Mouse (Mus musculus) liver, postnatal 0 days (tissue): ENCODE results near the gene Zfyve27. TPM values are rescaled to one million over a fixed set of nuclear protein-coding genes. Genes with fewer than 3 reads are reported as not detected.

ENCODE experiments used
- ATAC-seq: fragments of 200-750 bp; cut with Nextera tagmentation; 2 replicates; pipeline ENCODE4 v1.8.0; 2017; ENCODE audit warnings: mild to moderate bottlenecking, moderate library complexity
- DNase-seq: peaks from one replicate; pipeline ENCODE4 v3.0.0-alpha.2; 2016
- H3K27ac ChIP-seq: fragments of 300-500 bp; sonication (generic); 2 replicates; pipeline ENCODE4 v1.5.1; 2014; ENCODE audit warnings: antibody characterized with exemption, moderate library complexity, mild to moderate bottlenecking, low read depth
- H3K27me3 ChIP-seq: fragments of 300-500 bp; sonication (generic); 2 replicates; pipeline ENCODE4 v1.6.1; 2014; ENCODE audit warnings: low read length, control low read depth, mixed read lengths; ENCODE audit not compliant: insufficient read depth
- H3K36me3 ChIP-seq: fragments of 300-500 bp; sonication (generic); replicated peaks from 2 replicates; pipeline ENCODE4 v1.6.1; 2014; ENCODE audit warnings: mild to moderate bottlenecking, control low read depth, low read length, moderate library complexity, mixed read lengths; ENCODE audit not compliant: insufficient read depth
- H3K4me1 ChIP-seq: fragments of 300-500 bp; sonication (generic); 2 replicates; pipeline ENCODE4 v1.6.1; 2014; ENCODE audit warnings: antibody characterized with exemption, mild to moderate bottlenecking, control low read depth; ENCODE audit not compliant: insufficient read depth
- H3K4me2 ChIP-seq: fragments of 300-500 bp; sonication (generic); 2 replicates; pipeline ENCODE4 v1.6.1; 2014; ENCODE audit warnings: low read depth, mild to moderate bottlenecking, low read length, moderate library complexity, mixed read lengths
- H3K4me3 ChIP-seq: fragments of 300-500 bp; sonication (generic); 2 replicates; pipeline ENCODE4 v1.5.1; 2014; ENCODE audit warnings: low read depth, low read length
- H3K9ac ChIP-seq: fragments of 300-500 bp; sonication (generic); replicated peaks from 2 replicates; pipeline ENCODE4 v1.6.1; 2014; ENCODE audit warnings: mild to moderate bottlenecking, moderate library complexity
- H3K9me3 ChIP-seq: fragments of 300-500 bp; sonication (generic); 2 replicates; pipeline ENCODE4 v1.6.1; 2016; ENCODE audit warnings: mild to moderate bottlenecking, control low read depth, low read length, mixed read lengths
- CTCF ChIP-seq: sonication (generic); IDR thresholded peaks from 2 replicates; pipeline ENCODE4 v1.5.1; 2016; ENCODE audit warnings: antibody characterized with exemption, low read depth
- EP300 ChIP-seq: IDR thresholded peaks from 2 replicates; pipeline ENCODE4 v1.6.1; 2016; ENCODE audit warnings: antibody characterized with exemption, low read depth, mild to moderate bottlenecking
- WGBS: fragments of 180-500 bp; shearing (Covaris S2); extraction: QIAGEN DNeasy Blood & Tissue Kit; methylation state at CpG from one replicate; pipeline ENCODE4 v1.1.7; 2014; ENCODE audit not compliant: insufficient replicate concordance; 5-methylcytosine and 5-hydroxymethylcytosine counted together
- polyA plus RNA-seq: library from polyadenylated mRNA; unstranded; fragments of >200 nt; fragmentation: Nextera tagmentation; extraction: Ambion mirVana; gene quantifications from 2 replicates; pipeline ENCODE4 v1.2.1, GENCODE M21; 2015

Gene Zfyve27
- polyA plus RNA-seq, 1 experiment from 2014 or later, result 8.5 TPM

GRCm38 (mm10) chr19:42201696-42202381 lies 38.1 kb downstream of the Zfyve27 start, which contains the start of gene Sfrp5:
TSS of gene Sfrp5 (minus strand) at chr19:42202252.
- Histone ChIP-seq H3K4me3 (no peak within 1 kb of the TSS), H3K27me3 (peaks cover 55% of the 10 kb centered on the region), H3K36me3 (no peaks in the 10 kb centered on the region), H3K9ac (no peak within 1 kb of the TSS), H3K4me2 (no peak within 1 kb of the TSS), H3K9me3 (no peaks in the 10 kb centered on the region), H3K4me1 (no peaks in the 10 kb centered on the region), H3K27ac (no peak within 1 kb of the TSS)
- WGBS, result 4% methylated on average over 56 of the region's 60 CpGs
- no peak for DNase-seq
- ATAC-seq, result no peak
- TF ChIP-seq CTCF (no peak), EP300 (no peak)

- DNase-seq, result no peak
- H3K27me3 ChIP-seq, result peaks cover 55% of the 10 kb centered on the region
- WGBS, result 29% methylated on average over 8 of the region's 8 CpGs
- no peak for TF ChIP-seq CTCF
- no peak for TF ChIP-seq EP300
- no peaks in the 10 kb centered on the region for H3K9me3 ChIP-seq
- no peak overlapping the region for H3K4me2 ChIP-seq
- no peak overlapping the region for H3K9ac ChIP-seq
- no peak overlapping the region for H3K27ac ChIP-seq
- no peak overlapping the region for H3K4me3 ChIP-seq
- H3K4me1 ChIP-seq, result no peaks in the 10 kb centered on the region
- no peaks in the 10 kb centered on the region for H3K36me3 ChIP-seq
- ATAC-seq, result no peak
Measured at GRCm38 (mm10) chr19:42202467-42202866, 38.7 kb downstream of the Zfyve27 start.

GRCm38 (mm10) chr19:42204306-42204705 lies 40.6 kb downstream of the Zfyve27 start:
- H3K9ac ChIP-seq, result no peak overlapping the region
- TF ChIP-seq EP300, result no peak
- no peak for TF ChIP-seq CTCF
- H3K4me1 ChIP-seq, result no peaks in the 10 kb centered on the region
- 71% methylated on average over 4 of the region's 4 CpGs for WGBS
- H3K27ac ChIP-seq, result no peak overlapping the region
- H3K9me3 ChIP-seq, result no peaks in the 10 kb centered on the region
- no peak overlapping the region for H3K4me3 ChIP-seq
- H3K4me2 ChIP-seq, result no peak overlapping the region
- H3K27me3 ChIP-seq, result peaks cover 49% of the 10 kb centered on the region
- H3K36me3 ChIP-seq, result no peaks in the 10 kb centered on the region
- DNase-seq (no peak), ATAC-seq (no peak)

- Histone ChIP-seq H3K4me2 (no peak overlapping the region), H3K27me3 (peaks cover 41% of the 10 kb centered on the region), H3K27ac (no peak overlapping the region), H3K9me3 (no peaks in the 10 kb centered on the region), H3K4me3 (no peak overlapping the region), H3K9ac (no peak overlapping the region), H3K36me3 (no peaks in the 10 kb centered on the region), H3K4me1 (no peaks in the 10 kb centered on the region)
- 82% methylated on average over 8 of the region's 8 CpGs for WGBS
- no peak for DNase-seq
- TF ChIP-seq EP300 (no peak), CTCF (no peak)
- ATAC-seq, result no peak
Measured at GRCm38 (mm10) chr19:42205201-42205600, 41.5 kb downstream of the Zfyve27 start.

- no peaks in the 10 kb centered on the region for H3K9me3 ChIP-seq
- 62% methylated on average over 7 of the region's 7 CpGs for WGBS
- DNase-seq, result no peak
- ATAC-seq, result no peak
- H3K4me1 ChIP-seq, result no peaks in the 10 kb centered on the region
- TF ChIP-seq CTCF (no peak), EP300 (no peak)
- no peak overlapping the region for H3K4me2 ChIP-seq
- H3K9ac ChIP-seq, result no peak overlapping the region
- H3K4me3 ChIP-seq, result no peak overlapping the region
- H3K36me3 ChIP-seq, result no peaks in the 10 kb centered on the region
- H3K27me3 ChIP-seq, result no peaks in the 10 kb centered on the region; the same call in 1 of the 2 replicates
- H3K27ac ChIP-seq, result no peak overlapping the region
Measured at GRCm38 (mm10) chr19:42209485-42209884, 45.7 kb downstream of the Zfyve27 start.

- H3K27ac ChIP-seq, result no peak overlapping the region
- no peak for TF ChIP-seq CTCF
- no peak for TF ChIP-seq EP300
- no peak for ATAC-seq
- no peaks in the 10 kb centered on the region for H3K9me3 ChIP-seq
- H3K4me1 ChIP-seq, result no peaks in the 10 kb centered on the region
- no peak for DNase-seq
- 68% methylated on average over 6 of the region's 6 CpGs for WGBS
- no peak overlapping the region for H3K9ac ChIP-seq
- H3K4me2 ChIP-seq, result no peak overlapping the region
- no peaks in the 10 kb centered on the region; the same call in 1 of the 2 replicates for H3K27me3 ChIP-seq
- no peak overlapping the region for H3K4me3 ChIP-seq
- no peaks in the 10 kb centered on the region for H3K36me3 ChIP-seq
Measured at GRCm38 (mm10) chr19:42209976-42210375, 46.2 kb downstream of the Zfyve27 start.
